Mouse (Mus musculus): ENCODE measurements at regions not wholly inside any gene's neighbourhood (a gene's known extent, or its start where the extent isn't known, plus 50 kb on each side); places are given as distances from the start of the nearest gene placed in this dataset.
"Not testable (repeated sequence)": the region's sequence is repeated elsewhere in the genome, so short reads cannot be mapped to it uniquely, and the experiment has no call there.

DNA sequence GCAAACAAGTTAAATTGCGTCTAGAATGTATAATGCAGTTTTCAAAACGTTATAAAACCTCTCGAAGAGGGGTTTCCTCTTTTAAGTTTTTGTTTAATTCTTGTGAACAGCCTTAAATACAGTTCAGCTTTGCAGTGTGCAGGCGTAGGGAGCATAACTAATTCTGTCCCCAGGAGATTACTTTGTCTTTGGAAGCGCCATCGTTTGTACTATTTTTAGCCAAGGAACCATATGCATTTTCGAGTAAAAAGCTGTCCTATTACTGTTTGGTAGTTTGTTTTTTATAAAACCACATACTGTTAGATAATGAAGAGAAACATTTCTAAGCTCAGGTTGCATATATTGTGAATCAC lies 150.5 kb downstream of the Kcnrg start:
- Histone ChIP-seq H3K27ac (ENCODE audit: low read depth, low read length) (no peak overlapping the region), H3K9ac (ENCODE audit: low read length) (peak overlapping the region; percentile 22; the same call in 1 of the 2 replicates), H3K4me3 (ENCODE audit: low read depth, low read length) (no peak overlapping the region), H3K4me2 (ENCODE audit: low read depth) (peak overlapping the region; percentile 32; the same call in 1 of the 2 replicates), H3K4me1 (ENCODE audit: control insufficient read depth, insufficient read depth, low read length) (peaks cover 5% of the 10 kb centered on the region), H3K9me3 (ENCODE audit: control insufficient read depth, low read length) (no peaks in the 10 kb centered on the region), H3K27me3 (ENCODE audit: control insufficient read depth, insufficient read depth, low read length) (no peaks in the 10 kb centered on the region), H3K36me3 (ENCODE audit: control insufficient read depth, insufficient read depth, low read length) (no peaks in the 10 kb centered on the region)
- no peak for ATAC-seq (ENCODE audit: insufficient read depth, low FRiP score, low TSS enrichment)
- DNase-seq (ENCODE audit: low spot score) = no peak
- 38% methylated on average over 7 of the region's 7 CpGs for WGBS

DNA sequence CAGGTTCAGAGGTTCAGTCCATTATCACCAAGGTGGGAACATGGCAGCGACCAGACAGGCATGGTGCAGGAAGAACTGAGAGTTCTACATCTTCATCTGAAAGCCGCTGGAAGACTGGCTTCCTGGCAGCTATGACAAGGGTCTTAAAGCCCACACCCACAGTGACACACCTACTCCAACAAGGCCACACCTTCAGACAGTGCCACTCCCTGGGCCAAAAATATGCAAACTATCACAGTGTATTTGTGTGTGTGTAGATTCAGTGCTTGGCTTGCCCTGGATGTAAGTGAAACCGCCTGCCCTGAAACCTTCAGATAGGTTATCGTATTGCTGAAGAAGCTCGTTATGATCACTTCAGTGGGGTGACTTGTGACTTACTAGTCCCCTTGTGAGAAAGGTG lies 151.3 kb downstream of the Kcnrg start:
- Histone ChIP-seq H3K9me3 (ENCODE audit: control insufficient read depth, low read length) (no peaks in the 10 kb centered on the region), H3K27me3 (ENCODE audit: control insufficient read depth, insufficient read depth, low read length) (no peaks in the 10 kb centered on the region), H3K4me1 (ENCODE audit: control insufficient read depth, insufficient read depth, low read length) (peaks cover 5% of the 10 kb centered on the region), H3K27ac (ENCODE audit: low read depth, low read length) (no peak overlapping the region), H3K36me3 (ENCODE audit: control insufficient read depth, insufficient read depth, low read length) (no peaks in the 10 kb centered on the region), H3K4me2 (ENCODE audit: low read depth) (no peak overlapping the region), H3K4me3 (ENCODE audit: low read depth, low read length) (no peak overlapping the region), H3K9ac (ENCODE audit: low read length) (no peak overlapping the region)
- WGBS = 86% methylated on average over 5 of the region's 5 CpGs
- DNase-seq (ENCODE audit: low spot score) (no peak), ATAC-seq (ENCODE audit: insufficient read depth, low FRiP score, low TSS enrichment) (no peak)

DNA sequence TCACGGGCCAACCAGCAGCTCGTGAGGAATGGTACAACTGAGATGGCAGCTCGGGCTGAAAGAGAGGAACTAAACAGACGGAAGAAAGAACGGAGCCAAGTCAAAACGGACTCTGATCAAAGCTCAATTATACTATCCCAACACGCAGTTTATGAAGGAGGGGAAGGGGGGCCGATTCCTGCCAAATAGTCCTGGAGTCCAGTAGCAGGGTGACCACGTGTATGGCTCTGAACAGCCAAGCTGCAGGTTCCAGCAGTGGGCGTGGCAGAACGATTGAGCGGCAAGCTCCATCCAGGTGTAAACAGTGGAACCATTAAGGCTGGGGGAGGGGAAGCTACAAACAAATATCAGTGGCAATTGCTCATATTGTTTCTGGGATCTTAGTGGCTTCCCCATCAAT lies 152.9 kb downstream of the Kcnrg start:
- H3K4me3 ChIP-seq (ENCODE audit: low read depth, low read length); H3K4me2 ChIP-seq (ENCODE audit: low read depth); DNase-seq (ENCODE audit: low spot score); H3K36me3 ChIP-seq (ENCODE audit: control insufficient read depth, insufficient read depth, low read length); H3K27me3 ChIP-seq (ENCODE audit: control insufficient read depth, insufficient read depth, low read length); H3K4me1 ChIP-seq (ENCODE audit: control insufficient read depth, insufficient read depth, low read length); ATAC-seq (ENCODE audit: insufficient read depth, low FRiP score, low TSS enrichment); H3K9me3 ChIP-seq (ENCODE audit: control insufficient read depth, low read length); H3K27ac ChIP-seq (ENCODE audit: low read depth, low read length); H3K9ac ChIP-seq (ENCODE audit: low read length): not testable (repeated sequence)
- 85% methylated on average over 12 of the region's 12 CpGs for WGBS

DNA sequence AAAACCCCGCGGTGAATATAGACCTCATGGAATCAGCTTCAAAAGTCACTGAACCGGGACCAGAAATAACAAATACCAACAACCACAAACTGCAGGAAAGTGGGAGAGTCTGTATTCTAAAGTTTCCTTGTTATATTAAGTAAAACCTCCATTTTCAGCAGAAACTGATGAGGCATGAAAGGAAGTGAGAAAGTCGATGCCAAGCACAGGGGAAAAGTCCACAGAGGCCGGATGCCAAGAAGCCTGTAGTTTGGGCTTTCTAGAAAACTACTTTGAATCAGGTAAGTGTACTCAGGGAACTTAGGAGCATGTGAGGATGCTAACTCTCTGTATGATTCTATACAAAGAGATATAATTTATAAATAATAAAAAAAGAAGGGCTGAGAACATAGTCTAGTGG lies 154.8 kb downstream of the Kcnrg start:
- H3K36me3 ChIP-seq (ENCODE audit: control insufficient read depth, insufficient read depth, low read length) = no peaks in the 10 kb centered on the region
- H3K4me1 ChIP-seq (ENCODE audit: control insufficient read depth, insufficient read depth, low read length) = peaks cover 5% of the 10 kb centered on the region
- no peak overlapping the region for H3K27ac ChIP-seq (ENCODE audit: low read depth, low read length)
- no peak overlapping the region for H3K9ac ChIP-seq (ENCODE audit: low read length)
- H3K4me2 ChIP-seq (ENCODE audit: low read depth) = no peak overlapping the region
- no peaks in the 10 kb centered on the region for H3K9me3 ChIP-seq (ENCODE audit: control insufficient read depth, low read length)
- no peak overlapping the region for H3K4me3 ChIP-seq (ENCODE audit: low read depth, low read length)
- DNase-seq (ENCODE audit: low spot score) = no peak
- no peaks in the 10 kb centered on the region for H3K27me3 ChIP-seq (ENCODE audit: control insufficient read depth, insufficient read depth, low read length)
- ATAC-seq (ENCODE audit: insufficient read depth, low FRiP score, low TSS enrichment) = no peak
- WGBS = 88% methylated on average over 5 of the region's 5 CpGs

DNA sequence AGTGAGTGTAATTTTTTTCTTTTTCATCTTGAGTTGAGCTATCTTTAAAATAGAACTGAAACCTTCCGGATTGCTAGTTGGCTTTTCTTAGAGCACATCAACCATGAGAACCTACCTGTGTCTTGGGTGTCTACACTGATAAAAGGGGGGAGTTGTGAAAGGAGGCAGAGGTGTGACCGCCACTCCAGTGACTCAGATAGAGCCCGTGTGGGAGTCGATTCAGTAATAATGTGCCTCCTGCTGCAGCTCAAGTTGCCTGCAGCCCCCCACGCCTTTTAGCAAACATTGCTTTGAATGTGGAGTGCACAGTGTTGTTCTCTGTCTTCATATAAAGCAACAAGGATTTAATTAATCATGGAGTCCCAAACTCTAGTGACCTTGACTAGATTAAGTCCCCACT lies 162.6 kb downstream of the Kcnrg start:
- Histone ChIP-seq H3K9me3 (ENCODE audit: control insufficient read depth, low read length) (no peaks in the 10 kb centered on the region), H3K9ac (ENCODE audit: low read length) (no peak overlapping the region), H3K4me2 (ENCODE audit: low read depth) (no peak overlapping the region), H3K4me3 (ENCODE audit: low read depth, low read length) (no peak overlapping the region), H3K4me1 (ENCODE audit: control insufficient read depth, insufficient read depth, low read length) (no peaks in the 10 kb centered on the region), H3K36me3 (ENCODE audit: control insufficient read depth, insufficient read depth, low read length) (no peaks in the 10 kb centered on the region), H3K27me3 (ENCODE audit: control insufficient read depth, insufficient read depth, low read length) (no peaks in the 10 kb centered on the region), H3K27ac (ENCODE audit: low read depth, low read length) (no peak overlapping the region)
- DNase-seq (ENCODE audit: low spot score) (no peak), ATAC-seq (ENCODE audit: insufficient read depth, low FRiP score, low TSS enrichment) (no peak)
- 85% methylated on average over 5 of the region's 5 CpGs for WGBS

DNA sequence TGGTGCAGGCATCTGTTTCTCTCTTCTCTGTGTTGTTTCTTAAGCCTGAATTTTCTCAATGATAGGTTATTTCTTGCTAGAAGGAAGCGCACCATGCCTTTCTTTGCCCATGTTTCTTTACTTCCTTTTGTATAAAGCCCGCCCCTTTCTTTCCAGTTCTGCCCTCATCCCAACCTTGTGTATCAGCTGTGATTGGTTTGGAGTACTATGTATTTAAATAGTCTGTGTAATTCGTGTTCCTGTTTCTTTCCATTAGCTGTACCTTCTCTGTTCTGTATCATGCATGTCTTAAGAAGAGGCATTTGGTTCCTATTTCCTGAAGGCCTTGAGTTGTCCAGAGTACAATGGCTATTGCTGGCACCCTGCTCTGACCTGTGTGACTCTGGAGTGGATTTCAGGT lies 166.9 kb downstream of the Kcnrg start:
- Histone ChIP-seq H3K4me2 (ENCODE audit: low read depth) (no peak overlapping the region), H3K4me1 (ENCODE audit: control insufficient read depth, insufficient read depth, low read length) (no peaks in the 10 kb centered on the region), H3K9me3 (ENCODE audit: control insufficient read depth, low read length) (no peaks in the 10 kb centered on the region), H3K4me3 (ENCODE audit: low read depth, low read length) (no peak overlapping the region), H3K36me3 (ENCODE audit: control insufficient read depth, insufficient read depth, low read length) (no peaks in the 10 kb centered on the region), H3K27me3 (ENCODE audit: control insufficient read depth, insufficient read depth, low read length) (no peaks in the 10 kb centered on the region), H3K27ac (ENCODE audit: low read depth, low read length) (no peak overlapping the region), H3K9ac (ENCODE audit: low read length) (no peak overlapping the region)
- WGBS = 79% methylated on average over 3 of the region's 3 CpGs
- ATAC-seq (ENCODE audit: insufficient read depth, low FRiP score, low TSS enrichment) (no peak), DNase-seq (ENCODE audit: low spot score) (no peak)

DNA sequence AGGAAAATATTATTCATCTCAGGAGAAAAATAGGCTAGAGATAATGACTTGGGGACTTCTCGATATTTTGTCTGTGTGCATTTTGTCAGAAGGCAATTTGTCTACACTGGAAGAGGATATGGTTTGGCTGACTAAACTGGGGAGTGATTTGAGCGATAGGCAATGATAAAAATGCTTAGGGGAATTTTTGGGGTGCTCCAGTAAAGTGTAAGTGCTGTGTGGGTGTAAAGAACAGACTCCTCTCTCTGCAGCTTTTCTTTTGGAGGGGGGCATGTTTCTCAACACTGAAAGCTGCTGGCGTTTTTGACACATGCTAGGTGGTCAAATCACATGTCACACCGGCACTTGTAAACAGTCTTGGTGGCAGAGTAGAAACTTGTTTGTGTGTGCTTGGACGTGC lies 171.4 kb downstream of the Kcnrg start:
- Histone ChIP-seq H3K4me3 (ENCODE audit: low read depth, low read length) (no peak overlapping the region), H3K36me3 (ENCODE audit: control insufficient read depth, insufficient read depth, low read length) (no peaks in the 10 kb centered on the region), H3K9ac (ENCODE audit: low read length) (no peak overlapping the region), H3K4me2 (ENCODE audit: low read depth) (no peak overlapping the region), H3K9me3 (ENCODE audit: control insufficient read depth, low read length) (no peaks in the 10 kb centered on the region), H3K4me1 (ENCODE audit: control insufficient read depth, insufficient read depth, low read length) (no peaks in the 10 kb centered on the region), H3K27ac (ENCODE audit: low read depth, low read length) (no peak overlapping the region), H3K27me3 (ENCODE audit: control insufficient read depth, insufficient read depth, low read length) (no peaks in the 10 kb centered on the region)
- ATAC-seq (ENCODE audit: insufficient read depth, low FRiP score, low TSS enrichment) (no peak), DNase-seq (ENCODE audit: low spot score) (no peak)
- 85% methylated on average over 5 of the region's 5 CpGs for WGBS

DNA sequence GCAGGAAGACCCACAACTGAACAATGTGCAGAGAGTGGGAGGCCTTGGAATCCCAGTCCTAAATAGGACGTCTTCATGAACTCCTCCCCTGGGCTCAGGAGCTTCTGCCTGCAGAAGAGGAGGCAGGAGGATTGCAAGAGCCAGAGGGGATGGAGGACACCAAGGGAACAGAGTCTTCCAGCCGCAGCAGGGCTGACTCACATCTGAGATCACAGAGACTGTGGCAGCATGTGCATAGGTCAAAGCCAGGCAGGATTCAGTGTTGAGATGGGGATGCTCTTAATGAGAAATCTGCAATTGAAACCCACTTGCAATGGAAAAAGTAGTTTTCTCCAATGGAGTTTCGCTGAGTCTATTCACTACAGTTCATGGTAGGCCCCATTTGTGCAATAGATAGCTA lies 175.9 kb downstream of the Kcnrg start:
- Histone ChIP-seq H3K4me3 (ENCODE audit: low read depth, low read length) (no peak overlapping the region), H3K9ac (ENCODE audit: low read length) (no peak overlapping the region), H3K36me3 (ENCODE audit: control insufficient read depth, insufficient read depth, low read length) (no peaks in the 10 kb centered on the region), H3K4me2 (ENCODE audit: low read depth) (no peak overlapping the region), H3K27me3 (ENCODE audit: control insufficient read depth, insufficient read depth, low read length) (no peaks in the 10 kb centered on the region), H3K4me1 (ENCODE audit: control insufficient read depth, insufficient read depth, low read length) (no peaks in the 10 kb centered on the region), H3K27ac (ENCODE audit: low read depth, low read length) (no peak overlapping the region), H3K9me3 (ENCODE audit: control insufficient read depth, low read length) (no peaks in the 10 kb centered on the region)
- ATAC-seq (ENCODE audit: insufficient read depth, low FRiP score, low TSS enrichment) = no peak
- 85% methylated on average over 3 of the region's 3 CpGs for WGBS
- DNase-seq (ENCODE audit: low spot score) = no peak

DNA sequence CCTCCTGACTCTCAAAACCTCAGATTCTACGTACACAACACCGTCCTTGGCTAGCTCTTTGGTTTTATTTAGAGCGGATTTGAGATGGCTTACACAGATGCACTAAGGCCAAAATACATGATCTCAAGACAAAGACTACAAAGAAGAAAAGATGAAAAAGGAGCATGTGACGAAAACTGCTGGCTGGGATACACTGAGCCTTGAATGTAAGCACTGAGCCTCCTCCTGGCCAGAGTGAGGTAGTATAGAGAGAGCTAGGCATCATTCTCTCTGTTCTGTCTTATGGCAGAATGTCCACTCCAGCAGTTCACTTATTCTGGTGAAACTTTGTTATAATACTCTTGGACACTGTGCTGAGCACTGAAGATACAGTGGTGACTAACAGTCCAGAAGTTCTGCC lies 177.4 kb downstream of the Kcnrg start:
- no peaks in the 10 kb centered on the region for H3K9me3 ChIP-seq (ENCODE audit: control insufficient read depth, low read length)
- no peak overlapping the region for H3K9ac ChIP-seq (ENCODE audit: low read length)
- H3K27me3 ChIP-seq (ENCODE audit: control insufficient read depth, insufficient read depth, low read length) = no peaks in the 10 kb centered on the region
- no peak for DNase-seq (ENCODE audit: low spot score)
- H3K4me2 ChIP-seq (ENCODE audit: low read depth) = no peak overlapping the region
- no peak for ATAC-seq (ENCODE audit: insufficient read depth, low FRiP score, low TSS enrichment)
- H3K4me1 ChIP-seq (ENCODE audit: control insufficient read depth, insufficient read depth, low read length) = no peaks in the 10 kb centered on the region
- no peaks in the 10 kb centered on the region for H3K36me3 ChIP-seq (ENCODE audit: control insufficient read depth, insufficient read depth, low read length)
- H3K4me3 ChIP-seq (ENCODE audit: low read depth, low read length) = no peak overlapping the region
- H3K27ac ChIP-seq (ENCODE audit: low read depth, low read length) = no peak overlapping the region
- 93% methylated on average over 4 of the region's 4 CpGs for WGBS
